Mouse (Mus musculus) ES-Bruce4 (cell line): ENCODE data around the gene Kif18a.

ENCODE experiments used
- CTCF ChIP-seq: IDR thresholded peaks from one replicate; pipeline ENCODE4 v1.8.1; 2011; ENCODE audit warnings: low read depth, low read length
- EP300 ChIP-seq: IDR thresholded peaks from 2 replicates; pipeline ENCODE4 v1.6.1; 2011; ENCODE audit warnings: low read depth, low read length; ENCODE audit not compliant: insufficient read depth
- POLR2A ChIP-seq: IDR thresholded peaks from one replicate; pipeline ENCODE4 v1.8.1; 2011; ENCODE audit warnings: low read length; ENCODE audit not compliant: insufficient read depth

GRCm38 (mm10) chr2:109280600-109281340 lies at the start of gene Kif18a, which contains the start of gene Mettl15:
- TF ChIP-seq POLR2A (peak; percentile 24), CTCF (no peak), EP300 (peak; percentile 49; the same call in 1 of the 2 replicates)
